In the genomic region with DNA sequence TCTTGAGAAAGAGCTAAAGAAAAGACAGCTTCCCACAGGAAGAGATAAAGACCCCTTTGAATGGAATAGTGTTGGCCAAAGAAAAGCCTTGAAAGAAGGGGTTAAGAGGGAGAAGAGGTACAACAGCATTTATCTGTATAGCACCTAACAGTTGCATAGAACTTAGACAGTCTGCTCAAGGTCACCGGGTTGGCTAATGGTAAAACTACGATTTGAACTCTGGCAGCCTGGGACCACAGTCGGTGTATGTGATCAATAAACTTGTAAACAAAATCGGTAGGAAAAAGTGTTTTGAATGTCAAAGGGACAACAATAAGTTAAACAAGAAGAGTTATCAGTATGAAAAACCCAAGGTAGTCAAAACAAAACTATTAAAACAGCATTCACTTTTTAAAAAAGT, we compare ENCODE assay signal across 16 mouse cellular contexts.
"Had no signal": no experiment of that assay in that cellular context is flagged by ENCODE, and none has a peak within 500 bp of the region (broad histone marks: within the 10 kb centered on the region; RNA-seq: fewer than 3 reads in every experiment).

No protein-coding gene starts in this region.

- H3K27ac ChIP-seq: neural tube, embryonic 13.5 days; neural tube, embryonic 15.5 days; stomach, embryonic 15.5 days; stomach, postnatal 0 days had no signal

- H3K36me3 ChIP-seq: neural tube, embryonic 13.5 days; neural tube, embryonic 15.5 days; stomach, embryonic 15.5 days had no signal

- H3K27me3 ChIP-seq: neural tube, embryonic 13.5 days; neural tube, embryonic 15.5 days; stomach, embryonic 15.5 days had no signal

- H3K4me2 ChIP-seq: neural tube, embryonic 13.5 days; neural tube, embryonic 15.5 days; stomach, embryonic 15.5 days had no signal

- H3K4me3 ChIP-seq: neural tube, embryonic 13.5 days; neural tube, embryonic 15.5 days; stomach, embryonic 15.5 days had no signal

- H3K9me3 ChIP-seq: neural tube, embryonic 13.5 days; neural tube, embryonic 15.5 days; stomach, embryonic 15.5 days had no signal

- H3K9ac ChIP-seq: neural tube, embryonic 13.5 days; neural tube, embryonic 15.5 days; stomach, embryonic 15.5 days had no signal

- DNase-seq: retina, postnatal 1 day; right cerebral cortex, adult 18-20 months; right cerebral cortex, postnatal 14 days; right cerebral cortex, postnatal 25 days; right cerebral cortex, postnatal 4 days; spleen, adult 18-20 months; thymus, adult 18-20 months; thymus, adult 2 months; thymus, postnatal 14 days; thymus, postnatal 25 days; thymus, postnatal 36 days; thymus, postnatal 4 days had no signal
